Mouse (Mus musculus) heart, adult 2 months (tissue): ENCODE results near the gene Hif1an. TPM values are rescaled to one million over a fixed set of nuclear protein-coding genes. Genes with fewer than 3 reads are reported as not detected.

ENCODE experiments used
- DNase-seq, 2 experiments: peaks; one replicate each; pipeline ENCODE4 v3.0.0; 2021
- H3K27ac ChIP-seq: fragments of 200-600 bp; 2 replicates; pipeline ENCODE4 v1.8.1; 2022
- H3K27me3 ChIP-seq: fragments of 200-500 bp; 2 replicates; pipeline ENCODE4 v1.6.1; 2012; ENCODE audit warnings: mild to moderate bottlenecking, low read length, inconsistent platforms, mixed read lengths; ENCODE audit not compliant: control insufficient read depth, insufficient read depth
- H3K36me3 ChIP-seq: fragments of 200-500 bp; 2 replicates; pipeline ENCODE4 v1.6.1; 2012; ENCODE audit warnings: low read length, inconsistent platforms; ENCODE audit not compliant: control insufficient read depth, insufficient read depth
- H3K4me1 ChIP-seq: fragments of 200-500 bp; 2 replicates; pipeline ENCODE4 v1.6.1; 2011; ENCODE audit warnings: low read length; ENCODE audit not compliant: control insufficient read depth, insufficient read depth
- H3K4me3 ChIP-seq: fragments of 200-600 bp; 2 replicates; pipeline ENCODE4 v1.8.1; 2022
- H3K79me2 ChIP-seq: fragments of 200-500 bp; replicated peaks from 2 replicates; pipeline ENCODE4 v1.6.1; 2012; ENCODE audit warnings: mild to moderate bottlenecking, inconsistent platforms, low read length, moderate library complexity, mixed read lengths; ENCODE audit not compliant: control insufficient read depth, insufficient read depth
- H3K9ac ChIP-seq: fragments of 200-500 bp; 2 replicates; pipeline ENCODE4 v1.6.1; 2012; ENCODE audit warnings: low read depth, mild to moderate bottlenecking, control low read depth, inconsistent platforms, low read length, mixed read lengths
- CTCF ChIP-seq: fragments of 200-600 bp; IDR thresholded peaks from 2 replicates; pipeline ENCODE4 v1.8.1; 2022; ENCODE audit warnings: antibody characterized with exemption, mild to moderate bottlenecking, moderate library complexity
- EP300 ChIP-seq: fragments of 200-500 bp; IDR thresholded peaks from 2 replicates; pipeline ENCODE4 v1.6.1; 2011; ENCODE audit warnings: low read depth, low read length, control low read depth; ENCODE audit not compliant: insufficient read depth
- POLR2A ChIP-seq: fragments of 200-500 bp; IDR thresholded peaks from 2 replicates; pipeline ENCODE4 v1.6.1; 2011; ENCODE audit warnings: mild to moderate bottlenecking, low read depth, low read length, control low read depth; ENCODE audit not compliant: insufficient read depth
- WGBS: fragments of 180-500 bp; shearing (Covaris S2); methylation state at CpG from one replicate; pipeline ENCODE4 v1.1.7; 2018; 5-methylcytosine and 5-hydroxymethylcytosine counted together
- intact Hi-C: fragments of 180-260 bp; cut with DNase I; formaldehyde crosslinking; loops from one replicate; pipeline ENCODE4 v1.15.1; 2025
- polyA plus RNA-seq: library from polyadenylated mRNA; depleted of rRNA; stranded (reverse); fragments of >200 nt; gene quantifications from 2 replicates; pipeline ENCODE4 v1.2.3, GENCODE M21; 2012
- total RNA-seq, 2 experiments: library from RNA; stranded (reverse); gene quantifications; 2 replicates each; pipeline ENCODE4 v1.2.3; 2021

Gene Hif1an
- total and polyA plus RNA-seq, 3 experiments, result 23.6 to 55.5 (median 51.1) TPM

DNA sequence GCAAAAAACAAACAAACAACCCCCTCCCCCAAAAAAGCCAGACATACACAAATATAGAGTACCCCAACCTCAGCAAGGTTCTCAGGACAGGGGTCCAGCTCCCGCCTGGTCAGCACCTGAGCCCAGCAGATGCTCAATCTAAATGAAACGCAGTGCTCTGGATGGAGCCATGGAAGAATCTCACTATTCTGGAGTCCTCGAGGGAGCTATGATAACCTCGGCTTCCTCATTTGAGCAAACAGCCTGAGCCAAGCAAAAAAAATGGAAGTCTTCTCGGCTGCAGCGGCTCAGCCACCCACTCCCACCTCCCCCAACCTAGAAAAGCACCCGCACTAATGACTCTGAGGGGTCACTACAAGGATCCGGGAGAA, 8.2 kb upstream of the Hif1an start:
- peaks cover 5% of the 10 kb centered on the region for H3K4me1 ChIP-seq
- no peak for DNase-seq
- WGBS, result 2% methylated on average over 8 of the region's 8 CpGs
- peak overlapping the region; percentile 96 for H3K9ac ChIP-seq
- peaks cover 16% of the 10 kb centered on the region for H3K36me3 ChIP-seq
- no peaks in the 10 kb centered on the region for H3K27me3 ChIP-seq
- TF ChIP-seq EP300, result no peak
- no peak for TF ChIP-seq CTCF
- TF ChIP-seq POLR2A, result no peak
- peak overlapping the region; percentile 95 for H3K4me3 ChIP-seq
- intact Hi-C loops, result no loop called here
- H3K79me2 ChIP-seq, result peaks cover 6% of the 10 kb centered on the region
- H3K27ac ChIP-seq, result peak overlapping the region; percentile 92

DNA sequence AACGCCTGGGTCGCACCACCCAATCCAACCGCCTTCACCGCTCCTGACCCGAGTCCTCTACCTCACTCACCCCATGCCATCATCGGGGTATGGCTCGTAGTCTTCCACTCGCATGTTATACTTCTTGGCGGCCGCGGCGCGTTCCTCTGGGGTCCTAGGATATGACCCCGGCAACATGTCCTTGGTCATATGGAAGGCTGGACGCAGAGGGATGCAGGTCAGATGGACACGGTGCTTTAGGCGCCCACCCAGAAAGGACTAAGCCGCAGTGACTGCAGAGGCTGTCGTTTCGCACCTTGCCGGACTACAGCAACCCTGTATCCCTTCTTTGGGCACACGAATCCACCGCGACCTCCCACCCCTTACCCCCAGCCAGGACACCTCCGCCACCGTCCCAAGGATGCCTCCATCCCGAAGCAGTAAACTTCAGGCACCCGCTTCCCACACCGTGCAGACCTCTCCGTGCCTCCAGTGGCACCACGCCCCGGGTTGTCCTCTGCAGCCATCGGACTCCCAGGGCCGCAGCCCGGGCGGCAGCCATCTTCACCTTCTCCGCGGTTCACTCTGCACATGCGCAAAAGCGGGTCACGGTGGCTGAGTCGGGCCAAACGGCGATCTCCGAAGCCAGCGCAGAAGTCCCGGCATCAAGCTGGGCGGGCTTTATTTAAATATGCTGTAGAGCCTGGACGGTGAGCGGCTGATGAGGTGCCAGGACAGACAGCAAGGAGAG, 7.6 kb upstream of the Hif1an start, which contains the start of gene Ndufb8:
Gene Ndufb8, minus strand, starts transcription at position 580 of the 730 bp plus-strand sequence.
- Histone ChIP-seq H3K27ac (peak within 1 kb of the TSS; percentile 92), H3K9ac (peak within 1 kb of the TSS; percentile 96), H3K4me3 (peak within 1 kb of the TSS; percentile 95), H3K79me2 (peaks cover 6% of the 10 kb centered on the region), H3K4me1 (peaks cover 5% of the 10 kb centered on the region), H3K27me3 (no peaks in the 10 kb centered on the region), H3K36me3 (peaks cover 16% of the 10 kb centered on the region)
- under 1% methylated on average over 50 of the region's 50 CpGs for WGBS
- peak; percentile 96 to 98 for DNase-seq
- TF ChIP-seq POLR2A, result peak; percentile 96
- TF ChIP-seq CTCF, result no peak
- peak; percentile 73; the same call in 1 of the 2 replicates for TF ChIP-seq EP300
- intact Hi-C loops, result no loop called here

DNA sequence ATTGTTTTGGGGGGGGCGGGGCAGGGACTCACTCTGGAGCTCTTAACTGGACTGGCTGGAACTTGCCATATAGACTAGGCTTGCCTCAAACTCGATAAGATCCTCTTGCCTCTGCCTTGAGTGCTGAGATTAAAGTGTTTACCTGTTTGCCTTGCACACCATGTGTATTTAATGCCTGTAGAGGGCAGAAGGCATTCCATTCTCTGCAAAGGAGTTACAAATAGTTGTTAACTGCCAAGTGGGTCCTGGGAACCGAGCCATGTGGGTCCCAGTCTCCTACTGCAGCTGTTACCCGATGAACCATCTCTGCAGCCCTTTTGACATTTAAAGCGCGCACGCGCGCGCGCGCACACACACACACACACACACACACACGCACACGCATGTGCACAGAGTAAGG, 1.4 kb downstream of the Hif1an start:
- no peak overlapping the region for H3K27ac ChIP-seq
- WGBS, result 85% methylated on average over 14 of the region's 14 CpGs
- TF ChIP-seq EP300 (no peak), POLR2A (no peak), CTCF (no peak)
- H3K4me1 ChIP-seq, result peaks cover 2% of the 10 kb centered on the region
- DNase-seq, result no peak
- 0 out of 2 replicates have a peak, but pooled peaks cover 2% of the 10 kb centered on the region for H3K79me2 ChIP-seq
- no peak overlapping the region for H3K4me3 ChIP-seq
- no peaks in the 10 kb centered on the region for H3K27me3 ChIP-seq
- peaks cover 4% of the 10 kb centered on the region for H3K36me3 ChIP-seq
- no peak overlapping the region for H3K9ac ChIP-seq
- intact Hi-C loops, result no loop called here

DNA sequence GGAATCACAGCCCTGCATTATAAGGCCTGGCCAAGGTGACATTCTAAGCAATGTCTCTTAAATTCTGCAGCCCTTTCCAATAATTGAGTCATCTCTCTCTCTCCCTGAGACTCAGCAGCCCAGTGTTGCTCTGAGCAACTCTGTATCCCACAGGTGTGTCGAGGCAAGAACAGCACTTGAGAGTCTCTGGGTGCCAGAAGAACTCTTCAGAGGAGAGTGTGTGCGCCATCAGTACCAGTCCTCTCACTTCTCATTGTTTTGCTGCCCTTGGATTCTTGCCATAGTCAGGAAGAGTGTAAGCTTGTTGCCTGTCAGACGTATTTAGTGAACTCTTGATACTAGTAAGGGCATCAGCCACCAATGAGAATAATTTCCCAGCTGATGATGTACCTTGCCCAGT, 5.1 kb downstream of the Hif1an start:
- 74% methylated on average over 3 of the region's 3 CpGs for WGBS
- no peak for TF ChIP-seq EP300
- TF ChIP-seq CTCF, result no peak
- no peak for TF ChIP-seq POLR2A
- Histone ChIP-seq H3K79me2 (0 out of 2 replicates have a peak, but pooled peaks cover 2% of the 10 kb centered on the region), H3K27me3 (no peaks in the 10 kb centered on the region), H3K4me1 (peaks cover 2% of the 10 kb centered on the region), H3K9ac (no peak overlapping the region), H3K36me3 (peaks cover 4% of the 10 kb centered on the region), H3K4me3 (no peak overlapping the region), H3K27ac (no peak overlapping the region)
- intact Hi-C loops, result no loop called here
- no peak for DNase-seq

DNA sequence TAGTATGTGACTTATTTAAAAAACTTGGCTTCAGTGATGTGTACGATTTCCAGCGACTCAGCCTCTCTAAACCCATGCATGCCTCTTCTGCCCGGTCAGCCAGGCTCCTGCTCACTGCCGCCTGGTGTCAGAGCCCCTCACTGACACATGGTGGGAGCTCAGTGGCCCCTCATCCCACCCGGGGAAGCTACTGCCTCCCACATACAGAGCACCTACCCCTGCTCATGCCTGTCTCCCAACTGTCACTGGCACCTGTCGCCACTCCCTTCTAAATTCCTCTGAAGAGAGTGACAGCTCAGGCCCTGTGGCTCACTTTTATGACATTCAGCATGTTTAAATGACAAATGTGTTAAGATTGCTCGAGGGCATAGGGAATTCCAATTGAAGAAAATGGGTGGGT, 13.6 kb downstream of the Hif1an start:
- H3K9ac ChIP-seq, result no peak overlapping the region
- H3K4me3 ChIP-seq, result no peak overlapping the region
- H3K27ac ChIP-seq, result no peak overlapping the region
- no peaks in the 10 kb centered on the region for H3K36me3 ChIP-seq
- no peaks in the 10 kb centered on the region for H3K4me1 ChIP-seq
- 71% methylated on average over 7 of the region's 7 CpGs for WGBS
- no peaks in the 10 kb centered on the region for H3K79me2 ChIP-seq
- intact Hi-C loops, result no loop called here
- TF ChIP-seq CTCF, result no peak
- no peak for DNase-seq
- H3K27me3 ChIP-seq, result no peaks in the 10 kb centered on the region

DNA sequence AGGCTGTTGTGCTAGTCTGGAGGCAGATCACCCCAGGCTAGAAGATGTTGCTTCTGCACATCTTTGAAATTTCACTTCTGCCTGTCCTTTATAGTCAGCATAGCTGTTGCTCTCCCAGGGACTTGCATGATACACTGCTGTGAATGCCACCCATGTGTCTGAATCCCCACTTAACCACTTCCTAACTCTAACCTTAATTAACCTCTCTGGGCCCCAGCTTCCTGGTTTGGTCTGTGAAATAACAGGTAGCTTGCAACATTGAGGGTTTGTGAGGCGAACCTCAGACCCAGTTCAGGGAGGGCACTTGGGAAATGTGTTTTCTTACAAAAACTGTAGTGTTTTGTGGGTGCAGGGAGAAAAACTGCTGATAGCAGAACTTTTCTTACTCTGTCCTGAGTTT, 15.4 kb downstream of the Hif1an start:
- Histone ChIP-seq H3K4me3 (no peak overlapping the region), H3K27ac (no peak overlapping the region), H3K9ac (no peak overlapping the region), H3K36me3 (no peaks in the 10 kb centered on the region), H3K79me2 (no peaks in the 10 kb centered on the region), H3K27me3 (no peaks in the 10 kb centered on the region), H3K4me1 (no peaks in the 10 kb centered on the region)
- TF ChIP-seq EP300, result no peak
- TF ChIP-seq POLR2A, result no peak
- no peak for TF ChIP-seq CTCF
- WGBS, result 78% methylated on average over 1 of the region's 1 CpGs
- DNase-seq, result no peak
- intact Hi-C loops, result no loop called here
